Mouse (Mus musculus) midbrain, embryonic 13.5 days (tissue): ENCODE results near the gene St3gal6. TPM values are rescaled to one million over a fixed set of nuclear protein-coding genes. Genes with fewer than 3 reads are reported as not detected.

Experiments
- ATAC-seq: fragments of 200-750 bp; cut with Nextera tagmentation; 2 replicates; pipeline ENCODE4 v1.8.0; 2017; ENCODE audit warnings: mild to moderate bottlenecking, moderate TSS enrichment, moderate library complexity
- H3K27ac ChIP-seq: fragments of 300-500 bp; sonication (generic); 2 replicates; pipeline ENCODE4 v1.5.1; 2015; ENCODE audit warnings: inconsistent platforms, mild to moderate bottlenecking, moderate library complexity
- H3K27me3 ChIP-seq: fragments of 300-500 bp; sonication (generic); 2 replicates; pipeline ENCODE4 v1.6.1; 2015; ENCODE audit warnings: mild to moderate bottlenecking, inconsistent platforms
- H3K36me3 ChIP-seq: fragments of 300-500 bp; sonication (generic); 2 replicates; pipeline ENCODE4 v1.6.1; 2015; ENCODE audit warnings: mild to moderate bottlenecking, inconsistent platforms
- H3K4me1 ChIP-seq: fragments of 300-500 bp; sonication (generic); replicated peaks from 2 replicates; pipeline ENCODE4 v1.6.1; 2015; ENCODE audit warnings: inconsistent platforms
- H3K4me2 ChIP-seq: fragments of 300-500 bp; sonication (generic); replicated peaks from 2 replicates; pipeline ENCODE4 v1.6.1; 2015; ENCODE audit warnings: moderate library complexity, mild to moderate bottlenecking, inconsistent platforms
- H3K4me3 ChIP-seq: fragments of 300-500 bp; sonication (generic); replicated peaks from 2 replicates; pipeline ENCODE4 v1.5.1; 2015; ENCODE audit warnings: mild to moderate bottlenecking, inconsistent platforms
- H3K9ac ChIP-seq: fragments of 300-500 bp; sonication (generic); replicated peaks from 2 replicates; pipeline ENCODE4 v1.6.1; 2015; ENCODE audit warnings: mild to moderate bottlenecking, inconsistent platforms
- H3K9me3 ChIP-seq: fragments of 300-500 bp; sonication (generic); 2 replicates; pipeline ENCODE4 v1.6.1; 2016; ENCODE audit warnings: mild to moderate bottlenecking, inconsistent platforms
- WGBS: fragments of 180-500 bp; shearing (Covaris S2); methylation state at CpG from one replicate; pipeline ENCODE4 v1.1.7; 2015; 5-methylcytosine and 5-hydroxymethylcytosine counted together
- polyA plus RNA-seq: library from polyadenylated mRNA; unstranded; fragments of >200 nt; fragmentation: Nextera tagmentation; extraction: Ambion mirVana; gene quantifications from 2 replicates; pipeline ENCODE4 v1.2.1, GENCODE M21; 2015

The St3gal6 gene
- polyA plus RNA-seq, 1 experiment from 2014 or later: 8.3 TPM

GRCm38 (mm10) chr16:58453138-58453537 is 70.9 kb downstream of the St3gal6 start:
- Histone ChIP-seq H3K9ac (no peak overlapping the region), H3K27ac (no peak overlapping the region), H3K4me3 (no peak overlapping the region), H3K27me3 (no peaks in the 10 kb centered on the region), H3K4me1 (no peaks in the 10 kb centered on the region), H3K36me3 (peaks cover 35% of the 10 kb centered on the region), H3K4me2 (no peak overlapping the region), H3K9me3 (no peaks in the 10 kb centered on the region)
- ATAC-seq: no peak
- WGBS: 86% methylated on average over 3 of the region's 3 CpGs

GRCm38 (mm10) chr16:58451647-58452046 is 72.4 kb downstream of the St3gal6 start:
- Histone ChIP-seq H3K27me3 (no peaks in the 10 kb centered on the region), H3K36me3 (peaks cover 29% of the 10 kb centered on the region), H3K9ac (no peak overlapping the region), H3K4me3 (no peak overlapping the region), H3K9me3 (no peaks in the 10 kb centered on the region), H3K4me2 (no peak overlapping the region), H3K4me1 (no peaks in the 10 kb centered on the region), H3K27ac (no peak overlapping the region)
- 97% methylated on average over 5 of the region's 5 CpGs for WGBS
- ATAC-seq: no peak

- H3K4me2 ChIP-seq: no peak overlapping the region
- no peaks in the 10 kb centered on the region for H3K9me3 ChIP-seq
- peaks cover 25% of the 10 kb centered on the region for H3K36me3 ChIP-seq
- no peaks in the 10 kb centered on the region for H3K4me1 ChIP-seq
- H3K27ac ChIP-seq: no peak overlapping the region
- H3K4me3 ChIP-seq: no peak overlapping the region
- WGBS: 69% methylated on average over 6 of the region's 6 CpGs
- no peak overlapping the region for H3K9ac ChIP-seq
- ATAC-seq: no peak
- no peaks in the 10 kb centered on the region for H3K27me3 ChIP-seq
Measured at GRCm38 (mm10) chr16:58450648-58451047, 73.4 kb downstream of the St3gal6 start.

GRCm38 (mm10) chr16:58449073-58449472 is 75.0 kb downstream of the St3gal6 start:
- Histone ChIP-seq H3K4me3 (no peak overlapping the region), H3K9ac (no peak overlapping the region), H3K36me3 (peaks cover 25% of the 10 kb centered on the region), H3K4me2 (no peak overlapping the region), H3K27me3 (no peaks in the 10 kb centered on the region), H3K9me3 (no peaks in the 10 kb centered on the region), H3K27ac (no peak overlapping the region), H3K4me1 (no peaks in the 10 kb centered on the region)
- no peak for ATAC-seq
- 91% methylated on average over 4 of the region's 4 CpGs for WGBS

GRCm38 (mm10) chr16:58446281-58447259 is 77.5 kb downstream of the St3gal6 start:
- H3K4me2 ChIP-seq: no peak overlapping the region
- H3K9me3 ChIP-seq: no peaks in the 10 kb centered on the region
- no peak for ATAC-seq
- no peaks in the 10 kb centered on the region for H3K27me3 ChIP-seq
- no peak overlapping the region for H3K4me3 ChIP-seq
- H3K4me1 ChIP-seq: no peaks in the 10 kb centered on the region
- WGBS: 94% methylated on average over 4 of the region's 4 CpGs
- peaks cover 19% of the 10 kb centered on the region for H3K36me3 ChIP-seq
- H3K27ac ChIP-seq: no peak overlapping the region
- no peak overlapping the region for H3K9ac ChIP-seq

GRCm38 (mm10) chr16:58444735-58445134 is 79.3 kb downstream of the St3gal6 start:
- no peak for ATAC-seq
- H3K4me1 ChIP-seq: no peaks in the 10 kb centered on the region
- WGBS: 70% methylated on average over 6 of the region's 6 CpGs
- no peak overlapping the region for H3K27ac ChIP-seq
- 0 out of 2 replicates have a peak, but pooled peaks cover 7% of the 10 kb centered on the region for H3K36me3 ChIP-seq
- no peak overlapping the region for H3K4me2 ChIP-seq
- no peaks in the 10 kb centered on the region for H3K9me3 ChIP-seq
- no peak overlapping the region for H3K9ac ChIP-seq
- no peak overlapping the region for H3K4me3 ChIP-seq
- no peaks in the 10 kb centered on the region for H3K27me3 ChIP-seq

- Histone ChIP-seq H3K4me3 (no peak overlapping the region), H3K4me1 (no peaks in the 10 kb centered on the region), H3K27ac (no peak overlapping the region), H3K4me2 (no peak overlapping the region), H3K9ac (no peak overlapping the region), H3K36me3 (peaks cover 14% of the 10 kb centered on the region), H3K27me3 (no peaks in the 10 kb centered on the region), H3K9me3 (no peaks in the 10 kb centered on the region)
- no peak for ATAC-seq
- 98% methylated on average over 1 of the region's 1 CpGs for WGBS
Measured at GRCm38 (mm10) chr16:58432384-58432783, 91.7 kb downstream of the St3gal6 start.

- H3K4me3 ChIP-seq: no peak overlapping the region
- H3K9ac ChIP-seq: no peak overlapping the region
- H3K27ac ChIP-seq: no peak overlapping the region
- H3K27me3 ChIP-seq: no peaks in the 10 kb centered on the region
- WGBS: 78% methylated on average over 7 of the region's 7 CpGs
- no peak for ATAC-seq
- H3K4me1 ChIP-seq: no peaks in the 10 kb centered on the region
- peaks cover 3% of the 10 kb centered on the region for H3K36me3 ChIP-seq
- no peak overlapping the region for H3K4me2 ChIP-seq
- H3K9me3 ChIP-seq: no peaks in the 10 kb centered on the region
Measured at GRCm38 (mm10) chr16:58430246-58430645, 93.8 kb downstream of the St3gal6 start.

- no peaks in the 10 kb centered on the region for H3K36me3 ChIP-seq
- peaks cover 14% of the 10 kb centered on the region; the same call in 1 of the 2 replicates for H3K4me1 ChIP-seq
- WGBS: 60% methylated on average over 11 of the region's 11 CpGs
- no peak overlapping the region for H3K9ac ChIP-seq
- no peak overlapping the region for H3K27ac ChIP-seq
- no peaks in the 10 kb centered on the region for H3K27me3 ChIP-seq
- H3K9me3 ChIP-seq: no peaks in the 10 kb centered on the region
- no peak for ATAC-seq
- H3K4me2 ChIP-seq: no peak overlapping the region
- H3K4me3 ChIP-seq: no peak overlapping the region
Measured at GRCm38 (mm10) chr16:58421696-58422354, 102.2 kb downstream of the St3gal6 start.

Other genes starting within 250 kb of the St3gal6 start
- gene Dcbld2, start 115.8 kb downstream of the St3gal6 start, polyA plus RNA-seq: 6.1 TPM in 2 replicates
- not detected in 2 replicates for gene Gm813, start 92.7 kb upstream of the St3gal6 start, polyA plus RNA-seq
- gene E330017A01Rik, start 114.5 kb upstream of the St3gal6 start, polyA plus RNA-seq: not detected in 2 replicates
- gene Cpox, start 146.0 kb upstream of the St3gal6 start, polyA plus RNA-seq: 7.1 and 10.6 TPM in 2 replicates
- not detected in 2 replicates for gene Gpr15, start 194.8 kb upstream of the St3gal6 start, polyA plus RNA-seq
- 113 and 119 TPM in 2 replicates for gene Cldnd1, start 203.7 kb upstream of the St3gal6 start, polyA plus RNA-seq
- not detected in 2 replicates for gene Olfr172, start 238.9 kb upstream of the St3gal6 start, polyA plus RNA-seq